Mouse (Mus musculus) bone marrow, adult 2 months (tissue): ENCODE measurements around the gene Nicn1.

Experiments
- CTCF ChIP-seq: fragments of 200-500 bp; IDR thresholded peaks from 2 replicates; pipeline ENCODE4 v1.5.1; 2011; ENCODE audit warnings: low read length, control low read depth; ENCODE audit not compliant: control insufficient read depth, insufficient read depth
- POLR2A ChIP-seq: fragments of 200-500 bp; IDR thresholded peaks from 2 replicates; pipeline ENCODE4 v1.6.1; 2011; ENCODE audit warnings: low read depth, mild to moderate bottlenecking, control low read depth, low read length, borderline replicate concordance; ENCODE audit not compliant: control insufficient read depth

DNA sequence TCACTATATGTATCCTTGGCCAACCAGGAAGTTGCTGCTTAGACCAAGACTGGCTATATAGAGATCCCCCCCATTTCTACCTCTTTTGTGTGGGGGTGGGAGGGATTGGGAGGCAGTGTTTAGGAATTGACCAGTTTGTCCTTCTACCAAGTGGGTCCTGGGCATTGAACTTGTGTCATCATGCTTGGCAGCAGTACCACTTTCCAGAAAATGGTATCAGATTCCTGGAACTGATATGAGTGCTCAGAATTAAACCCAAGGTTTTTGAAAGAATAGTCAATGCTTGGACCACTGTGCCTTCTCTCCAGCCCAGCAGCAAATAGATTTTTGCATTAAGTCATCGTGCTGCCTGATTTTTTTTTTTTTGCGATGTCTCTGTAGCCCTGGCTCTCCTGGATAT, 35.6 kb downstream of the Nicn1 start:
- TF ChIP-seq POLR2A (no peak), CTCF (no peak)
